Mouse (Mus musculus) MN1 (cell line): ENCODE data around the gene Cxcl2.

ENCODE experiments used
- DNase-seq: peaks from one replicate; pipeline ENCODE4 v3.0.0-alpha.2; 2016; ENCODE audit warnings: low spot score

Gene Cxcl2

GRCm38 (mm10) chr5:90894231-90894630 is 9.4 kb upstream of the Cxcl2 start:
- no peak for DNase-seq

- DNase-seq, result no peak
Measured at GRCm38 (mm10) chr5:90897429-90897828, 6.2 kb upstream of the Cxcl2 start.

- no peak for DNase-seq
Measured at GRCm38 (mm10) chr5:90899308-90899707, 4.4 kb upstream of the Cxcl2 start.

GRCm38 (mm10) chr5:90900147-90900546 is 3.5 kb upstream of the Cxcl2 start:
- DNase-seq, result peak; percentile 85

GRCm38 (mm10) chr5:90900688-90901087 is 3.0 kb upstream of the Cxcl2 start:
- peak; percentile 76 for DNase-seq

- peak; percentile 42 for DNase-seq
Measured at GRCm38 (mm10) chr5:90902380-90903260, 1.1 kb upstream of the Cxcl2 start.

GRCm38 (mm10) chr5:90908983-90909382 is 5.3 kb downstream of the Cxcl2 start:
- peak; percentile 76 for DNase-seq

- no peak for DNase-seq
Measured at GRCm38 (mm10) chr5:90919495-90919894, 15.8 kb downstream of the Cxcl2 start.

- DNase-seq, result no peak
Measured at GRCm38 (mm10) chr5:90922958-90923357, 19.3 kb downstream of the Cxcl2 start.

GRCm38 (mm10) chr5:90930546-90930945 is 26.9 kb downstream of the Cxcl2 start:
- DNase-seq, result no peak

GRCm38 (mm10) chr5:90930971-90931851 is 27.5 kb downstream of the Cxcl2 start, which contains the start of gene Mthfd2l:
Mthfd2l (plus strand) TSS chr5:90931117.
- DNase-seq, result peak; percentile 80

GRCm38 (mm10) chr5:90931911-90932310 is 28.2 kb downstream of the Cxcl2 start:
- no peak for DNase-seq

GRCm38 (mm10) chr5:90936706-90937105 is 33.0 kb downstream of the Cxcl2 start:
- no peak for DNase-seq

- no peak for DNase-seq
Measured at GRCm38 (mm10) chr5:90945453-90945852, 41.8 kb downstream of the Cxcl2 start.

GRCm38 (mm10) chr5:90949499-90949898 is 45.8 kb downstream of the Cxcl2 start:
- DNase-seq, result no peak

- DNase-seq, result no peak
Measured at GRCm38 (mm10) chr5:90951475-90951874, 47.8 kb downstream of the Cxcl2 start.

GRCm38 (mm10) chr5:90952731-90953481 is 49.2 kb downstream of the Cxcl2 start:
- DNase-seq, result peak; percentile 22
